Mouse (Mus musculus) CH12.LX (cell line): Measurements from ENCODE around the gene Sept10. TPM values are rescaled to one million over a fixed set of nuclear protein-coding genes. Genes with fewer than 3 reads are reported as not detected.

Source experiments
- DNase-seq: peaks from one replicate; pipeline ENCODE4 v3.0.0-alpha.2; 2013; ENCODE audit errors: extremely low read depth
- H3K27ac ChIP-seq: 2 replicates; pipeline ENCODE4 v1.5.1; 2012; ENCODE audit warnings: low read depth, mild to moderate bottlenecking, control low read depth, moderate library complexity; ENCODE audit not compliant: insufficient read depth
- H3K27me3 ChIP-seq: replicated peaks from 2 replicates; pipeline ENCODE3; 2012; ENCODE audit warnings: inconsistent platforms
- H3K36me3 ChIP-seq, 2 experiments: replicated peaks in 1 of 2; 2 replicates each; pipeline versions ENCODE3 to v1.6.1; 2012; ENCODE audit warnings: inconsistent platforms in 1 of 2, low read length in 1 of 2, mild to moderate bottlenecking in 1 of 2, mixed read lengths in 1 of 2, moderate library complexity in 1 of 2; ENCODE audit not compliant: control insufficient read depth in 1 of 2, insufficient read depth in 1 of 2
- H3K4me1 ChIP-seq, 2 experiments: 2 replicates each; pipeline ENCODE4 v1.6.1; 2012; ENCODE audit warnings: inconsistent platforms in 1 of 2, moderate library complexity in 1 of 2; ENCODE audit not compliant: insufficient read depth in 2 of 2, control insufficient read depth in 1 of 2
- H3K4me2 ChIP-seq: 2 replicates; pipeline ENCODE4 v1.6.1; 2012; ENCODE audit warnings: low read depth, mild to moderate bottlenecking, control low read depth; ENCODE audit not compliant: poor library complexity, insufficient read depth, severe bottlenecking
- H3K4me3 ChIP-seq, 3 experiments: fragments of 150-350 bp in 1 of 3; sonication (generic) in 1 of 3; replicated peaks in 1 of 3; 2 replicates each; pipeline versions ENCODE3 to v1.5.1; 2011 to 2012; ENCODE audit warnings: low read depth in 2 of 3, low read length in 2 of 3, mild to moderate bottlenecking in 2 of 3, moderate library complexity in 2 of 3, control low read depth in 1 of 3, improper control_type of control experiment in 1 of 3, inconsistent platforms in 1 of 3, mixed read lengths in 1 of 3; ENCODE audit not compliant: poor library complexity in 1 of 3
- H3K79me2 ChIP-seq: replicated peaks from 2 replicates; pipeline ENCODE4 v1.6.1; 2012; ENCODE audit warnings: mild to moderate bottlenecking, moderate library complexity; ENCODE audit not compliant: control insufficient read depth, poor library complexity, insufficient read depth, severe bottlenecking; ENCODE audit errors: extremely low read depth
- H3K9ac ChIP-seq: 2 replicates; pipeline ENCODE4 v1.6.1; 2012; ENCODE audit warnings: low read depth, mild to moderate bottlenecking, control low read depth, moderate library complexity; ENCODE audit not compliant: insufficient read depth
- H3K9me3 ChIP-seq: replicated peaks from 2 replicates; pipeline ENCODE3; 2012; ENCODE audit warnings: low read length, inconsistent platforms, mixed read lengths
- BHLHE40 ChIP-seq: IDR thresholded peaks from 2 replicates; pipeline ENCODE4 v1.6.1; 2011; ENCODE audit warnings: mild to moderate bottlenecking, low read depth, low read length, improper control_type of control experiment
- CTCF ChIP-seq, 2 experiments: IDR thresholded peaks in 1 of 2; conservative IDR thresholded peaks in 1 of 2; 2 replicates each; pipeline ENCODE4 v1.5.1; 2011 to 2012; ENCODE audit warnings: low read depth in 2 of 2, low read length in 2 of 2, improper control_type of control experiment in 1 of 2, inconsistent platforms in 1 of 2, mild to moderate bottlenecking in 1 of 2, moderate library complexity in 1 of 2
- EP300 ChIP-seq: IDR thresholded peaks from 2 replicates; pipeline ENCODE4 v1.6.1; 2011; ENCODE audit warnings: low read length, improper control_type of control experiment
- ETS1 ChIP-seq: conservative IDR thresholded peaks from 2 replicates; pipeline ENCODE4 v1.6.1; 2012; ENCODE audit warnings: low read depth, mild to moderate bottlenecking, inconsistent platforms, low read length, improper control_type of control experiment, moderate library complexity
- GABPA ChIP-seq: IDR thresholded peaks from 2 replicates; pipeline ENCODE4 v1.6.1; 2012; ENCODE audit warnings: low read depth, low read length, improper control_type of control experiment, inconsistent platforms; ENCODE audit not compliant: insufficient replicate concordance
- HCFC1 ChIP-seq: IDR thresholded peaks from 2 replicates; pipeline ENCODE4 v1.6.1; 2012; ENCODE audit warnings: low read depth, mild to moderate bottlenecking, inconsistent platforms, low read length, improper control_type of control experiment
- IRF4 ChIP-seq: IDR thresholded peaks from 2 replicates; pipeline ENCODE4 v1.6.1; 2014; ENCODE audit warnings: low read depth, mild to moderate bottlenecking, inconsistent platforms, low read length, improper control_type of control experiment
- MAFK ChIP-seq: IDR thresholded peaks from 2 replicates; pipeline ENCODE4 v1.6.1; 2011; ENCODE audit warnings: low read length, improper control_type of control experiment; ENCODE audit not compliant: insufficient replicate concordance
- MAX ChIP-seq: IDR thresholded peaks from 2 replicates; pipeline ENCODE4 v1.6.1; 2011; ENCODE audit warnings: low read length, improper control_type of control experiment
- MAZ ChIP-seq: IDR thresholded peaks from 2 replicates; pipeline ENCODE4 v1.6.1; 2012; ENCODE audit warnings: low read depth, mild to moderate bottlenecking, inconsistent platforms, low read length, improper control_type of control experiment, moderate library complexity
- NELFE ChIP-seq: IDR thresholded peaks from 2 replicates; pipeline ENCODE4 v1.6.1; 2011; ENCODE audit warnings: low read depth, low read length, improper control_type of control experiment
- SMC3 ChIP-seq: IDR thresholded peaks from 2 replicates; pipeline ENCODE4 v1.6.1; 2011; ENCODE audit warnings: low read depth, low read length, improper control_type of control experiment
- TCF12 ChIP-seq: IDR thresholded peaks from 2 replicates; pipeline ENCODE4 v1.6.1; 2014; ENCODE audit warnings: low read depth, mild to moderate bottlenecking, inconsistent platforms, low read length, improper control_type of control experiment
- ZKSCAN1 ChIP-seq: IDR thresholded peaks from 2 replicates; pipeline ENCODE4 v1.6.1; 2012; ENCODE audit warnings: low read depth, inconsistent platforms, low read length, improper control_type of control experiment, borderline replicate concordance
- ZMIZ1 ChIP-seq: IDR thresholded peaks from 2 replicates; pipeline ENCODE4 v1.6.1; 2012; ENCODE audit warnings: low read depth, mild to moderate bottlenecking, inconsistent platforms, low read length, improper control_type of control experiment
- dilution Hi-C: fragments of 300-500 bp; cut with MboI; formaldehyde crosslinking; loops from 2 replicates; pipeline ENCODE4 v1.14.3; 2020; ENCODE audit warnings: low sequenced_read_pairs; ENCODE audit not compliant: extremely low pct_unique_long_range_greater_than_20kb, extremely low pct_ligation_motif_present
- in situ Hi-C: fragments of 300-500 bp; cut with MboI; formaldehyde crosslinking; loops from 3 replicates; pipeline ENCODE4 v1.14.3; 2019; ENCODE audit warnings: low sequenced_read_pairs, low pct_ligation_motif_present, low pct_unique_long_range_greater_than_20kb, mixed read lengths
- polyA plus RNA-seq: library from polyadenylated mRNA; unstranded; fragments of >175 nt; gene quantifications from 2 replicates; pipeline ENCODE4 v1.2.1, GENCODE M21; 2012; ENCODE audit warnings: low read depth; ENCODE audit not compliant: insufficient read length
- total RNA-seq, 2 experiments: library from RNA; depleted of rRNA; stranded (reverse); fragments of 300-350 nt in 1 of 2; fragments of >200 nt in 1 of 2; gene quantifications; 2 replicates each; pipeline ENCODE4 v1.2.3; 2012 to 2014

The Sept10 gene
- total and polyA plus RNA-seq, 3 experiments, result 6.9 to 13.1 (median 10.3) TPM

DNA sequence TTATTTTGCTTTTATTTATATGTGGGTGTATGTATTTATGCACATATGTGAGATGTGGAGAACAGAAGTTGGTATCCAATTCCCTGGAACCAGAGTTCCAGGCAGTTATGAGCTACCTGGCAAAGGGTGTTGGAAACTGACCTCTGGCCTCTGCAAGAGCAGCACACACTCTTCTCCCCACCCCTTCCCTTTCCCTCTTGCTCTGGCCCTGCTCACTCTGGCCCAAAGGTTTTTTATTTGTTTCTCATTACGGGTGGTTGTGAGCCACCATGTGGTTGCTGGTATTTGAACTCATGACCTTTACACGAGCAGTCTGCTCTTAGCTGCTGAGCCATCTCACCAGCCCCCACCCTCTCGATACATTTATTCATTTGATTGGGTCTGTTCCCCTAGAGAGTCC lies 47.1 kb upstream of the Sept10 start:
- no peaks in the 10 kb centered on the region for H3K27me3 ChIP-seq
- no peak overlapping the region for H3K27ac ChIP-seq
- dilution Hi-C loops, result no loop called here
- H3K36me3 ChIP-seq, result no peaks in the 10 kb centered on the region
- no peaks in the 10 kb centered on the region for H3K9me3 ChIP-seq
- H3K79me2 ChIP-seq, result no peaks in the 10 kb centered on the region
- peaks cover 4 to 36% of the 10 kb centered on the region in 2 experiments for H3K4me1 ChIP-seq
- TF ChIP-seq BHLHE40 (no peak), CTCF (conservative IDR thresholded peaks at IDR 0.05 in 1 of 2, IDR thresholded peaks at IDR 0.05 in 1 of 2; ENCODE audit: low read depth in 2 of 2, low read length in 2 of 2) (peak in 1 of 2 experiments; percentile 4; a peak in 1 of 4 replicates)
- no peak overlapping the region for H3K4me2 ChIP-seq
- H3K9ac ChIP-seq, result no peak overlapping the region
- no peak overlapping the region for H3K4me3 ChIP-seq
- in situ Hi-C loops, result no loop called here
- DNase-seq, result no peak

DNA sequence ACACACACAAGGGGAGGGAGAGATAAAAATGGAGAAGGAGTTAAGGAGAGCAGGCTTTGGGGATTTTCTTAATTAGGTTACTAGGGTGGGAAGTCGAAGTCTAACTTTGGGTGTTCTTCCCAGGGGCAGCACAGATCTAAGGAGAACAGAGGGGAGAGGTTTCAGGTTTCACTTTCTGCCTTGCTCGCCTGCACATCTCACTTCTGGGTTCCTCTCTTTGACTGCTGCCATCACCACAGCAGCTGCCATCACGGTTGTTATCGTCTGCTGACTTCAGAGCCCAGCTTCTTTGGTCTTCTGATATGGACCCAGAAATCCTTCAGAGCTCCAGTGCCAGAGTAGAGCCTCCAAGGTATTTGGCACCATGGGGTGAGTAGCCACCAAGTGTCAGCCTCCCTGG lies 46.5 kb upstream of the Sept10 start:
- Histone ChIP-seq H3K4me3 (no peak overlapping the region), H3K27me3 (no peaks in the 10 kb centered on the region), H3K36me3 (no peaks in the 10 kb centered on the region), H3K4me1 (peaks cover 5 to 41% of the 10 kb centered on the region in 2 experiments), H3K4me2 (peak overlapping the region; percentile 32; the same call in 1 of the 2 replicates), H3K9me3 (no peaks in the 10 kb centered on the region), H3K27ac (no peak overlapping the region), H3K79me2 (no peaks in the 10 kb centered on the region)
- dilution Hi-C loops, result no loop called here
- in situ Hi-C loops, result no loop called here
- DNase-seq, result no peak
- TF ChIP-seq TCF12, result no peak
- peak; percentile 12; the same call in 1 of the 2 replicates for TF ChIP-seq SMC3
- TF ChIP-seq MAX, result no peak
- TF ChIP-seq IRF4, result peak; percentile 53
- TF ChIP-seq MAFK, result no peak
- TF ChIP-seq NELFE, result no peak
- TF ChIP-seq BHLHE40, result 0 out of 2 replicates have a peak, but pooled peaks have one; percentile 19
- peak; percentile 54 for TF ChIP-seq EP300
- TF ChIP-seq, all 38 proteins: peak for 4
- no peak overlapping the region for H3K9ac ChIP-seq

DNA sequence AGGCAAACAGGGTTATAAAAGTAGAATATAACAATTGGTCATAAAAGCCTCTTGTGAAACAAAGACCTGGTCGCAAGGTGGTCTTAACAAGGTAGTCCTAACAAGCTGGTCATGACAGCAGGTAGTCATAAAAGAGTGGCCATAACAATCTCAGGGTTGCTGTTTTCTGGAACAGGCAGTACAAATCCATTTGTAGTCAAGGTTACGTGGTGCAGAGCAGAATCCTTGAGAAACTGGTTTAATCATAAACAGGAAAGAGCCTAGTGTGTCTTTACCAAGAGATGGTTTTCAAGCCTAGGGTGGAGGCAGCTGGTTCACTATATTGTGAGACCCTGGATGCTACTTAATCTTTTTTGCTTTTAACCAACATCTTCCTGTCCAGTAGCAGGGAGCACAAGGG lies 45.6 kb upstream of the Sept10 start:
- no peak overlapping the region for H3K4me2 ChIP-seq
- no peak overlapping the region for H3K4me3 ChIP-seq
- H3K4me1 ChIP-seq, result peaks cover 5 to 43% of the 10 kb centered on the region in 2 experiments
- no peak overlapping the region for H3K27ac ChIP-seq
- in situ Hi-C loops (no loop called here), dilution Hi-C loops (no loop called here)
- no peak for TF ChIP-seq GABPA
- no peak for TF ChIP-seq ZKSCAN1
- TF ChIP-seq HCFC1, result no peak
- TF ChIP-seq MAZ, result no peak
- TF ChIP-seq ETS1, result no peak
- no peak for TF ChIP-seq BHLHE40
- no peak for TF ChIP-seq ZMIZ1
- no peaks in the 10 kb centered on the region for H3K36me3 ChIP-seq
- no peaks in the 10 kb centered on the region for H3K27me3 ChIP-seq
- H3K9me3 ChIP-seq, result no peaks in the 10 kb centered on the region
- no peaks in the 10 kb centered on the region for H3K79me2 ChIP-seq
- DNase-seq, result no peak
- no peak overlapping the region for H3K9ac ChIP-seq
